Mouse (Mus musculus) heart, adult 11 months (tissue): ENCODE data around the gene Cyp17a1.
A peak's percentile ranks its signal among the peaks of the same experiment; 100 is the strongest.

Experiments used
- DNase-seq: peaks from one replicate; pipeline ENCODE4 v3.0.0; 2022

Gene Cyp17a1

DNA sequence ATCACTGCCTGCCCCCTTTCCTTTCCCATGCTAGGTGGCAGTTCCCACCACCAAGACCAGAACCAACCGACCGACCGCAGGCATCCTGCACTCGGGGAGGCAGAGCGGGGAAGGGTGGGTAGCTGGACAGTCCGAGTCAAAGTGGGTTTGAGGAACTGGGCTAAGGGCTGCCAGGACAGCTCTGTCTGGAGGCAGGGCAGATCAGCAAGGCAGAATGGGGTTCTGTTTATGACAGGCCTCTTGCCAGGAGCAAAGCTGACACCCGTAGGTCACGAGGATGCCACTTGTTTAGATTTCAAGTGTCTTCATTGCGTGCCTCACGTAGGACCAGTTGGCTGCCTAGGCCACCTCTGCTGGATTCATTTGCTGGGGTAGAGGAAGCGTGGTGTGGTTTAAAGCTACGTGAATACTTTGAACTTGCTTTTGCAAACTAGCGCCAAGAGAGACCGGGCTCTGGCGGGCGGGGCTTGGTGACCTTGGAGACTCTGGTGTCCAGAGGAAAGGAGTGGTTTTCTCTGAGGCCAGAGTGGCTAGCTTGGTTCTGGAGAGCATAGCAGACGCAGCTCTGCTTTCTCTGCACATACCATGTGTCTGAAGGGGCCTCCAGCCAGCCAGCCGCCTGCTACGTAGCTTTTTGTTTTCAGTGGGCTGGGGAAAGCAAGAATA lies 31.4 kb downstream of the Cyp17a1 start:
- DNase-seq = peak; percentile 98

DNA sequence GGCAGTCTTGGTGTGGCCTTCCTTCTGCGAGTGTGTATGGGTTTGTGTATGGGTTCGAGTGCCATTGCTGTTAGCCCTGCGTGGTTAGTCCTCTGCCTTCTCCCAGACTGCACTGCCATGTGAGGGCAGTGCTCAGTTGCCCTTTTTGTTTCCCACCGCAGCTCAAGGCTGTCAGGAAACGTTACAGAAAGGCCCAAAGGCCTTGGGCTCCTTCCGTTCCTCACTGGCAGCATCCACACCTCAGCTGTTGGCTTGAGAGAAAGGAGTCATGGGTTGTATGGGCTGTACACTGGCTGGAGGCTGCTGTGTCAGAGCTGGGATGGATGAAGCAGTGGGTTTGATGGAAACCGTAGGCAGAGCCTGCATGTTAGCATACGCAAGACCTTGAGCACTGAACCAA lies 32.2 kb downstream of the Cyp17a1 start:
- no peak for DNase-seq

DNA sequence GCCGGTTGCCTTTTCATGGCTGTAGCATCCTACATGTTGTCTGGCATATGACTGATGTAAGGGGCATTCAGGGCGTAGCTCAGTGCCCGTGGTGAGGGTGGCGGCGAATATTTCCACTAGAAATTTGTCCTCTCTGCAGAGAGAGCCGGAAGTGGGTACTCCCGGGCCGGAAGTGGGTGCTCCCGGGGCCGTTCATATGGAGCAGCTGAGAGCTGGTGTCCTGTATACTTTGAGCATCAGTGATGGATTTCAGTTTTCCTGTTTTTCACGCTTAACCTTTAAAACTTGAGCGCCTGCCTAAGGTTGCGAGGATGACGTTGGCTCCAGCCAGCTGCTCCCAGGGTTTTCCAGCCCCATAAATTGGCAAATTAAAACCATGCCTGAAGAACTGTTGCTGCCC lies 33.5 kb downstream of the Cyp17a1 start:
- no peak for DNase-seq

DNA sequence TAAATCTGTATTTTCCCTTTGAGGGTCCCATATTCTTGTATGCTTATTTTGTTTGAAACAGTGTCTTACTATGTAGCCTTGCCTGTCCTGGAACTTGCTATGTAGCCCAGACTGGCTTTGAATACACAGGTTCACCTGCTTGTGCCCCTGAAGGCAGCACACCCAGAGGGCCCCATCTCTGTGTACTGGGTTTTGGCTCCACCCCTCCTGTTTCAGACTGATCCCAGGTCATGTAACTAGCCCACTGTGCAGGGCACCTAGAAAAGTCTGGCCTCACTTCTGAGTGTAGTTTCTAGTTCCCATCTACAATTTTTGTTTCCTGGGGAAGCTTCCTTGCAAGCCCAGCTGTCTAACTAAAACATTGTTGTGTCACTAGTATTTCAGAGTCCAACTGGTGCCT lies 33.9 kb downstream of the Cyp17a1 start:
- DNase-seq = no peak

DNA sequence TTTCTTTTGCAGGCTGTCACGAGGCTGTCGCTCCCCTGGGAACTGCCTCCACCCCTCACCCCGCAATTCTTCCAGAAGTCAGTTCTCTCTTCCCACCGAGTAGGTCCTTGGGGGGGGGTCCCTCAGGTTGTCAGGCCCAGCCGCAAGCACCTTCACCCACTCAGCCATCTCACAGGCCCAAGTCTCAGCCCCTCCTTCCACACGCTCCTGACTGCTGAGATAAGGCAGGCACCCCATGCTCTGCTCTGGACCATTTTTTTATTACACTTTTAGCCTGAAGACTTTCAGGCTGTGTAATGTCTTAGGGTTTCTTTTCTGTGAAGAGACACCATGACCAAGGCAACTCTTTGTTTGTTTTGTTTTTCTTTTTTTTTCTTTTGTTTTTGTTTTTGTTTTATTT lies 35.4 kb downstream of the Cyp17a1 start:
- no peak for DNase-seq

DNA sequence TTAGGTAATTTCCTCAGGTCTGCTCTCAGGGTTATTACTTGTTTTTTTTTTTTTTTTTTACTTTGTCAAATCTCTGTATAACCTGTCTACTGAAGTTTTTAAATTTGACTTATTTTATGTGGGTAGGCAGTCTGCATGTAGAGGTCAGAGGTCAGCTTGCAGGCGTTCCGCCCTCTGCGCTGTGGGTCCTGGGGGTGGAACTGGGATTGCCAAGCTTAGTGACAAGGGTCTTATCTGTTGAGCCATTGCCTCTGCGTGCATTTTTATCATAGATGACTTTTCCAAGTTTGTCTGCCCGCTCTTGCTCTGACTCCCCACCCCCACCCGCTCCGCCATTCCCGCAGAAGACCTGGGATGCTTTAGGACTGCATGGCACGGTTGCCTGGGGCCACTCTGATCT lies 37.2 kb downstream of the Cyp17a1 start:
- DNase-seq = peak; percentile 92

DNA sequence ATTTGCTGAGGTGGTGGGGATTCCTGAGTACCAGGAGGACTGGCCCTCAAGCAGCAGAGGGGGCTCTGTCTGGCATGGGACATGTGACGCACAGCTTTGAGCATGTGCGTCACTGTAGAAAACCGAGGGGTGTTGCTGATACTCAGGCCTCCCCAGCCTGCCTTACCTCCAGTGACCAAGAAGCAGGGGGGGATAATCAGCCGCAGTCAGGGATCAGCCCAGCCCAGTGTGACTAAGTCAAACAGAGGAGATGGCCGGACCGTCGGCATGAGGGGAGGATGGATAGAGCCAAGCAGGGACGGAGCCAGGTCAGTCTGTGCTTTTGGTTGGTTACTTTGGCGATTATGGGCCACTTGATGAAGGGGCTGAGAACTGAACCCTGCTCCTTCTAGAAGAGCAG lies 41.3 kb downstream of the Cyp17a1 start:
- peak; percentile 93 for DNase-seq

DNA sequence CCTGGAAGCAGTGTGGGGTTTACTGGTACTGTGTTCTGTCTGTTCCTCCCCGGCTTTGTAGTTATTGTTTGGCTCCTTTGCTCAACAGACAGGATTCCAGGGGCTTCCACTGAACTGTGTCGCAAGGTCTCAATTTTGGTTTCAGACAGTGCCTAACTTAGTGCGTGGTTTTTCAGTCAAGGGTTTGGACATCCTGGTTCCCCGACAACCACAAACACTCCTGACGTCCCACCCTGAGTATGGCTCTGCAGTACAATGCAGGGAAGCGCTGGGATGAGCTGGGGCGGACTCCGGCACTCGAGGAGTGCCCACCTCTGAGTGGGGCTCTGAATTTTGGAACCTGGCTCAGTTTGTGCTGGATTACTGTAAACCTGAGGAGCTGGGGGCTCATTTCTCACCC lies 43.2 kb downstream of the Cyp17a1 start:
- DNase-seq = peak; percentile 91

DNA sequence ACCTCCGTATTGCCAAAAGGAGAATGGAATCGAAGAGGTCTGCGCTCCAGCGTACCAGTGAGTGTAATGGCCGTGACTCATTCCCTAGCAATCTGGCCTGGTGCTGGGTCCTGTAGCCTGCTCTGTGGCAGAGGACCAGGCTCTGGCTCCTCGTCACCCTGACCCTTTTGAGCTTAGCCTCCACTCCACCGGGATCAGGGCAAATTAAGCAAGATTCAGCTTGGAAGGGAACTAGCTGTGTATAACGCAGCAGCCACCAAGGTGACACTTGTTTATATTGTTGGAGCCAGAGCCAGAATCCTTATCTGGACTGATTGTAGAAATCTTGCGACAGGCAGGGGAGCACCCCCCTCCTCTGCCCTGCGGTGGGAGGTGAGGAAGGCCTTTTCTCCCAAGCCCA lies 44.6 kb downstream of the Cyp17a1 start:
- peak; percentile 96 for DNase-seq

DNA sequence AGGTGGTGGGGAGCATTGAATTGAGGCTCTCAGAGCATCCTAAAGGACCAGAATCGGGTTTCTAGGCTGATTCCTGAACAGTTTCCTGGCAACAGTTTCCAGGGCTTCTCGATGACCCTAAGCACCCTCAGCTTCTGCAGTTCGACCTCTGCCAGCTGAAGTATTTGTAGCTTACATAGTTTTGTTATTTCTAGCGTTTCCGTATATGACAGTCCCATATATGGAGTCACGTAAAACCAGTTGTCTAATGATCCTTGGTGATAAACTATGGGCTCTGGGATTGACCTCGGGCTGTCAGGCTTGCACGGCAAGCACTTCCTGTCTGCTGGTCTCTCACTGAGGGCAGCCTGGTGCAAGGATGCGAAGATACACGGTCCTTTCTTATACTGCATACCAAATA lies 47.5 kb downstream of the Cyp17a1 start:
- DNase-seq = no peak

DNA sequence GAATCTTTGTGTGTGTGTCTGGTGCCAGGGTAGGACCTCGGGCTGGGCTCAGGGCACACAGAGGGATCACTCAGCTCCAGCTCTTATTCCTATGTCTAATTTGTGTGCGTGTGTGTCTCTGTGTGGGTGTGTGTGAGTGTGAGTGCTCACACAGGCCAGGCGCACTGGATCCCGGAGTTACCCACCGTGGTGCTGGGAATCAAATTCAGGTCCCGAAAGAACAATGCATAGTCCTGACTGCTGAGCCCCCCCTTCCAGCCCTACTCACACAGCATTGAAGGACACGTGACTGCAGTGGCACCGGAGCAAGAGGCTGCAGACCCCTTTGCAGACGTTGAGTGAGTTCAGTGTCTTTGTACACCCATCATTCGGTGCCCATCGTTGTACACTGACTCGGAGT lies 48.0 kb downstream of the Cyp17a1 start:
- peak; percentile 92 for DNase-seq

DNA sequence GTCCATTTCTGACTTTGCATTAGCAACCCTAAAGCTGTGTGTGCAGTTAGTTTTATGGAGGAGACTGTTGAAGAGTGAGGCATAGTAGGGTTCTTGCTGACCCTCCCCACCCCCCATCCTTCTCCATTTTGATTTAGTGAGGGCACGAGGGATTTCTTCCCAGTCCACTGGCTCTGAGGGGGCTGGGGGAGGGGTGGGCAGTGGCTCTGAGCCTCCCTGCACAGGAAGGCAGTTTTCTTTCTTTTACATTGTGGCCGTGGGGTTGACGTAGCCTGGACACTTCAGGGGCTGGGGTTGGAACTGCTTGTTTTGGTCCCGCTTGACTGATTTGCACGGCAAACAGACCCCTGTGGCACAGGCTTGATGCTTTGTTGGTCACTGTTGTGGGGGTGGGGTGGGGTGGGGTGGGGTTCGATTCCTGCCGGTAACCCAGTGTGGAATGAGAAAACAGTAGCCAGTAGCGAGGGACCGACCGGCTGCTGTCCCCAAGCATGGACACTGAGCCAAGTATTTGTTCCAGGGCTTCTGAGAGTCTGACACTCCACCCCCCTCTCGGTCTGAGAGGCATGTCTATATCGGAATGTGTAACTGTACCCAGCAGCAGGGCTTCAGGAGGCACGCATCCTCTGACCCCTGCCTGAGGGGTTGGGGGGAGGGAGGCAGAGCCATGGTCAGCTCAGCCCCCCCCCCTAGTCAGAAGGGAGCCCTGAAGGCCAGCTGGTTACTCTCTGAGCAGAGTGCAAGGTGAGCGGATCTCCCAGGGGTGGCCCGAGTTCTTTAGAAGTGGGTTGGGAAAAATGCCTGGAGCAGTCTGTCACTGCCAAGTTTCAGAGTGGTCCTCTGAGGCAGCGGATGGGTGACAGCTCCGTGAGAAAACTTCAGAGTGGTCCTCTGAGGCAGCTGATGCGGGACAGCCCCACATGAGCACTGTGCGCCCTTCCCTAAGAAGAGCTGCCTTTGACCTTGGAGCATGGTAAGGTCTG lies 48.9 kb downstream of the Cyp17a1 start:
- peak; percentile 98 for DNase-seq

DNA sequence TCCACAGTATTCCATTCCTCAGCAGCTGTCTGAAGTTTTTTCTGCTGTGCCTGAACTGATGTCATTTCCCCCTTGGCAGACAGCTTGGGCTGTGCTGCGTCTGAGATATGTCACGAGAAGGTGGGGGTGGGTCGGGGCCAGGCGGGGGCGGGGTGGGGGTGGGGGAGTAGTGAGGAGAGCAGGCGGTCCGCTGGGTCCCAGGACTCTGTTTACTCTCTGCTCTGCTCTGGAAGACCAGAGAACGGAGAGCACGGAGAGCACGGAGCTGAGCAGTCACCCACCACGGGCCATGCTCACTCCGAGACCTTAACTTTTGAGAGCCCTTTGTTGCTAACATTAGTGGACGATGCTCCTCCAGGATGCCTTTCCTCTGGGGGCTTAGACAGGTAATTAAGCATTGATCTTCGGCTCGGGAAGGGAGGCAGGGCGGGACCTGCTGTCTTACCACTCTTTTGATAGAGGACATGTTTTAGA lies 49.7 kb downstream of the Cyp17a1 start:
- DNase-seq = peak; percentile 97

DNA sequence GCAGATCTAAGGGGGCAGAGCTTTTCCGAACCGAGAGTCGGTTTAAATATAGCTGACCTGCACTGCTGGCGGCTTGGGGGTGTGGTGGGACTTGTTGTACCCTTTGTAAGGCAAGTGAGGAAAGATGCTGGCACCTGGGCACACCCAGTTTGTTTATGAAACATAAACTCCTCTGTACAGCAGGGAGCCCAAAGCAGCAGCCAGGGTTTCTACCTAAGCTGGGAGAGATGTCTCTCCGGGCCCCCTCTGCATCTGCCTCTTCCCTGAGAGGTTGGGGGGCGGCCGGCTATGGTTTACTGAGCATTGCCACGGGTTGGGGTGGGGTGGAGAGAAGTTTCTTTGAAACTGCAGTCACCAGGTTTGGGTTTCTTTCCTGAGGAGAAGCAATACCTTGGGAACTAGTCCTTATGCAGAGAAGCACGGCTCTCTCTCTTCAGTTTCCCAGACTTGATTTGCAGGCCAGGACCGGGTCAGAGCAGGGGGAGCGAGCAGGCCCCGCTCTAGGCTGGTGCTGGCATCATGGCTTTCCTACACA lies 50.2 kb downstream of the Cyp17a1 start:
- peak; percentile 93 for DNase-seq

DNA sequence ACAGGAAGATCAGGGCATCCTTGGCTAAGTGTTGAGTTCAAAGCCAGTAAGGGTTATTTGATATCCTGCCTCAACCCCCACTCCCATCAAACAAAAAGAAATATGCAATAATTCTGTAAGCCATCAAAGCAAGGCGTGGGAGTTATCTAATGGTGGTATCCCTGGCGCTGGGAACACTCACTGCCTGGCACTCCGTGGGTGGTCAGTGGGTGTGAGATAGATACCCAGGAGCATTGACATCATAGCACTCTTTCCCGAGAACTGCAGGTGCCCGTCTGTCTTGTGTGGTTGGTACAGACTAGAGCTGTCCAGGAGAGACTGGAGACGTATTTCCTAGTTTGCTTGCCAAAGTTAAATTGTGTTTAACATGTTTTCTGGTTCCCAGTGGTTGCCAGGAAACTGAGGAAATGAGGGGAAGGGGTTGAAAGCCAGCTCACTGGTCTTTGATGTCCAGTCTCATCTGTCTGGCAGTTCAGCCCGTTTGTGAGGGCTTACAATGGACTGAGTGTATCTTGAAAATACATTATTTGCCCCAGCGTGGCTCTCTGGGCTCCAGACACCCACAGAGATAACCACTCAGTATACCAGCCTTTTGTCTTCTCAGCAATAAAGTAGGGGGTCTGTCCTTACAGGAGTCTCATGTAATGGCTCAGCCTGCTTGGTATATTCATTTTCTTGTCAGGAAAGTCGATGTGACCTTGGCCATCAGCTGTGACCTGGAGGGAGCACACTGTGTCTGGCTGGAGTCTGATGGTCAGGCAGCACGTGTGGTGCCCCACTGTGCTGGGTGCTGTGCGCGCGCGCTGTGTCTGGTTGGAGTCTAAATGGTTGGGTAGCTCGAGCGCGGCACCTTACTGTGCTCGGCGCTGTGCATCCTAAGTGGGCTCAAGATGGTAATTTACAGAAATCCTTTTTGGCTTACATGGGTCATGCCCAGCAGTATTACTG lies 51.5 kb downstream of the Cyp17a1 start:
- peak; percentile 89 for DNase-seq

DNA sequence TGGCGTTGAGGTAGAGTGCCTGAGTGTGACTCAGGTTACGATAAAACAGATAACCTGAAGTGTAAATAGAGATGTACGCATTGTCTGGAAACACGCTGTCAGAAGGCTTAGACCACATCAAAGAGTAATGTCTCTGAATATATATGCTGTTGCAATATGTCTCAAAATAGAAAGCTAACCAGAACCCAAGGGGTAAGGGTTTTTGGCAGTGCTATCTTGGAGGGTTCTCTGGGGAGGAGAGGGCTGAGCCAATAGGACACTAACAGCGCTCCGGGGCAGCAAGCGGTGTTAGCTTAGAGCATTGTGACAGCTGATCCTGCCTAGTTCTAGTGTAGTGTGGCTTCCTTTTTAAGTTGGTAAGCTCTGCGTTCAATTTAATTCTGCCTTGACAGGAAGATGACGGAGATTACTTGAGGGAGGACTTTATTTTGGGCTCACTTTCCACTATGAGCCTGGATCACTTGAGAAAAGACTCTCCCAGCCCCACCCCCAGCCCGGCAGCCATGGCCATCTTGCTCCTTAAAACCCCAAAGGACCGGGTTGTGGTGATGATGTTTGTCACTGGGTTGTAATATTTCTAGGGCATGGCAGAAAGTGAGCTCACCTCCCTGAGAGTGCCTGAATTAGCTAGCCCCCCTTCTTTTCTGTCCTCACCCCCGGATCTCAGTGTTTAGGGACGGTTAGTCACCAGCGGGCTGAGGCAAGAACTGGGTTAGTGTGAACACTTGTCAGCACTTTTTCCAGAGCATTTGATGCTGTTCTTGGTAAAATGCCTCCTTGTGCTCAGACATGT lies 52.8 kb downstream of the Cyp17a1 start:
- peak; percentile 94 for DNase-seq

DNA sequence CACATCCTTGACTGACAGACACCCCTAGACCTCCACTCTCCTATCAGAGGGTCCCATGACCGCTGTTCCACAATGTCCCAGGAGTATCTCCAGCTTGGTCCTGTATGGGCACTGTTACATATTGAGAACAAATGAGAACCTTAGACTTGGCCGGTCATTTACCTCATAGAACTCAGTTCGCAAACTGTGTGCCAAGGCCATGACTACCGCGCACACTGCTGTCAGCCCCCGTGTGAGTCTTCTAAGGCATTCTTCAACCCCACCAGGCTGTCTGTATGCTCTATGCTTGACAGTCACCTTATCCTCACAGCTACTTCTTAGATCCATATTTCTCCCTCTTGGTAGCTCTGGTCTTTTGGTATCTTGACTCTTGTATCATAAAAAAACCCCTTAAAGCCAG lies 53.5 kb downstream of the Cyp17a1 start:
- DNase-seq = peak; percentile 89

DNA sequence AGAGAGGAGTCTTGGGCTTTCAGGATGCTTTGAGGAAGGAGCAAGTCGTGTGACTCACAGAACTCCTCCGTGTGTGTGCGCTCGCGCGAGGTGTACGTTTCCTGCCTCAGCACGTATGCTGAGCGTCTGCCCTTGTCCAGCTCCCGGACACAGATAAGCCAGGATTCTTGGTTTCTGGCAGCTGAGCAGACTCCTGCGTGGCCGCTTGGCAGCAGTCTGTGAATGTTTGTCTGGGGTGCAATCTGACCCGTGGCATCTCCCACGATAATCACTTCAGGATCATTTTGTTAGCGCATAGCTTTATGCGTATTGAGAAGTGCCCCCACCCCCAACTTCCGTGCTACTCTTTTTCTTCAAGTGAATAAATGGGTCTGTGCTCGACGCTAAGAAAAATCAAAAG lies 54.0 kb downstream of the Cyp17a1 start:
- DNase-seq = peak; percentile 96

DNA sequence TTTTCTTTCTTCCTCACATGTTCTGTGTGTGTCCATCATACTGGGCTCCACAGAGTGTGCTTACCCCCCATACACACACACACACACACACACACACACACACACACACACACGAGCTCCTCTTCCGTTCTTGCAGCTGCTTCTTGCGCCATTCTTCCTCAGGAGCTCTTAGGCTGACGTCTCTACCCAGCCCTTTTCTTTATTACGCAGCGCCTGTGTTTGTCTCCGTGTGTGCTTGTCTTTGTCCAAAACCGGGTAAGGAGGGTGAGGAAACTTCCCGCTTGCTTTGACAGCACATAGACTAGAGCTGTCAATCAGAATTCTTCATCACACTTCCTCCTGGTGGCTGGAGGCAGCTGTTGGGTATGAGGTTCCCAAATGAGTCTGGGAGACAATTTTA lies 54.6 kb downstream of the Cyp17a1 start:
- peak; percentile 94 for DNase-seq

DNA sequence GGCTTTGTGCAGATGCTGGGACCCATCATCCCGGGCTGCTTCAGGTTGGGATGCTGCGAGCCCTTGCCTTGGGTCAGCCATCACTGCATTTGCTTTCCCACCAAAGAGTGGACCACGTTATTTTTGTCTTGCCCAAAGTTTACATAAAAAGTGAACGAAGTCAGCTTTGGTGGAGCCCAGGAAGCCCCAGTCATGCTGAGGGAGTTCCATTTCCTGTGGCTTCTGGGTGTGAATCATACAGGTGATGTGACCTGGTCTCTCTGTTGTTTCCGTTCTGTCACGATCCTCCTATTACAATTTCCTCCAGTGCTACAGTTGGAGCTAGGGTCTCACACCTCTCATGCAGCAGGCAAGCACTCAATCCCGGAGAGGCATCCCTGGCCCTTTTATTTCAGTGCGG lies 55.6 kb downstream of the Cyp17a1 start:
- DNase-seq = no peak
